Mouse (Mus musculus): Measurements from ENCODE around the gene Zfp691.

DNA sequence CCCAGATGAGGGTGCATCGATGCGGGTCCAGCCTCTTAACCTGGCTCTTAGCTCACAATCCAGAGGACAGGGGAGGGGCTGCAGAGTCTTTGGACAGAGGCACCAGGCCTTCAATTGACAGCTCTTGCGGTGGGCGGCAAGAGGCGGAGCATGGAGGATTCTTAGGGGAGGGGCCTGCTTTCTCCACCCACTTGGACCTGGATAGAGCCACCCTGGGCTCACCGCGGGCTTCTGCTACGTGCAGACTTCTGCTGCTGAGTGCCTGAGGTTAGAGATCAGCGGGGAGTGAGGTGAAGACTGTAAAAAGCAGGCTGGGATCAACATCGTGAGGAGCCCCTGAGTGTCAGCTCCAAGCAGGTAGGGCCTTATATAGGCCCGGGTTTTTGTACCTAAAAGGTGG lies 44.2 kb upstream of the Zfp691 start, which contains the start of gene Tmem269:
- TF ChIP-seq CTCF (IDR thresholded peaks at IDR 0.05; ENCODE audit: low read depth) (no peak), EP300 (IDR thresholded peaks at IDR 0.05; ENCODE audit: low read depth) (no peak)

Data from liver, postnatal 0 days (tissue).